Mouse (Mus musculus) ES-E14 (cell line): ENCODE results near the gene Rpa1.

ENCODE experiments used
- HCFC1 ChIP-seq: IDR thresholded peaks from 2 replicates; pipeline ENCODE4 v1.6.1; 2012; ENCODE audit warnings: low read length, inconsistent platforms, borderline replicate concordance; ENCODE audit not compliant: insufficient read depth
- MAFK ChIP-seq: IDR thresholded peaks from 2 replicates; pipeline ENCODE4 v1.6.1; 2014; ENCODE audit warnings: mild to moderate bottlenecking, low read depth, low read length, inconsistent platforms; ENCODE audit not compliant: insufficient read depth
- ZC3H11A ChIP-seq: IDR thresholded peaks from 2 replicates; pipeline ENCODE4 v1.6.1; 2012; ENCODE audit warnings: low read depth, mild to moderate bottlenecking, inconsistent platforms, low read length, borderline replicate concordance
- ZNF384 ChIP-seq: IDR thresholded peaks from 2 replicates; pipeline ENCODE4 v1.6.1; 2012; ENCODE audit warnings: low read depth, low read length, inconsistent platforms

DNA sequence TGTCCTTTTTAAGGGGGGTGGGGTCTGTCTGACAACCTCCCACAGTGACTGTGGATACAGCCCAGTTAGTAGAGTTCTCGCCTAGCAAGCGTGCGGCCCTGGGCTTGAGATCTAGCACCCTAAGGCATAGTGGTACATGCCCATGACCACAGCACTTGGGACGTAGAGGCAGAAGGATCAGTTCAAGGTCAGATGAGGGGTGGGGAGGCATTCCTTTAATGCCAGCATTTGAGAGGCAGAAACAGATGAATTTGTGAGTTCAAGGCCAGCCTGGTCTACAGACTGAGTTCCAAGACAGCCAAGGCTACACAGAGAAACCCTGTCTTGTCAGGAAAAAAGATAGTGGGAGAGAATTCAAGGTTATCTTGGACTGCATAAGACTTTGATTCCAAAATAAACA lies 61.3 kb downstream of the Rpa1 start:
- no peak for TF ChIP-seq HCFC1
- no peak for TF ChIP-seq ZNF384
- no peak for TF ChIP-seq ZC3H11A
- TF ChIP-seq MAFK = no peak
